Mouse (Mus musculus) heart, postnatal 0 days (tissue): Measurements from ENCODE around the gene Shf. TPM values are rescaled to one million over a fixed set of nuclear protein-coding genes. Genes with fewer than 3 reads are reported as not detected.
"Not testable (repeated sequence)": the region's sequence is repeated elsewhere in the genome, so short reads cannot be mapped to it uniquely, and the experiment has no call there.

Source experiments
- ATAC-seq: fragments of 200-750 bp; cut with Nextera tagmentation; 2 replicates; pipeline ENCODE4 v1.8.0; 2017; ENCODE audit warnings: low read depth, moderate number of reproducible peaks, moderate library complexity; ENCODE audit not compliant: insufficient read depth
- DNase-seq: peaks from one replicate; pipeline ENCODE4 v3.0.0-alpha.2; 2016; ENCODE audit warnings: low spot score
- H3K27ac ChIP-seq: fragments of 300-500 bp; sonication (generic); 2 replicates; pipeline ENCODE4 v1.5.1; 2014; ENCODE audit warnings: low read depth, mild to moderate bottlenecking
- H3K27me3 ChIP-seq: fragments of 300-500 bp; sonication (generic); 2 replicates; pipeline ENCODE4 v1.6.1; 2014; ENCODE audit warnings: low read length, mixed read lengths; ENCODE audit not compliant: control insufficient read depth, insufficient read depth
- H3K36me3 ChIP-seq: fragments of 300-500 bp; sonication (generic); replicated peaks from 2 replicates; pipeline ENCODE4 v1.6.1; 2014; ENCODE audit warnings: low read length, mixed read lengths; ENCODE audit not compliant: control insufficient read depth, insufficient read depth
- H3K4me1 ChIP-seq: fragments of 300-500 bp; sonication (generic); 2 replicates; pipeline ENCODE4 v1.6.1; 2014; ENCODE audit warnings: antibody characterized with exemption; ENCODE audit not compliant: control insufficient read depth, insufficient read depth
- H3K4me2 ChIP-seq: fragments of 300-500 bp; sonication (generic); 2 replicates; pipeline ENCODE4 v1.6.1; 2014; ENCODE audit warnings: low read depth, mild to moderate bottlenecking, low read length, moderate library complexity
- H3K4me3 ChIP-seq: fragments of 300-500 bp; sonication (generic); 2 replicates; pipeline ENCODE4 v1.5.1; 2014; ENCODE audit warnings: low read depth, low read length
- H3K9ac ChIP-seq: fragments of 300-500 bp; sonication (generic); replicated peaks from 2 replicates; pipeline ENCODE4 v1.6.1; 2014; ENCODE audit warnings: low read depth, low read length, mixed read lengths
- H3K9me3 ChIP-seq: fragments of 300-500 bp; sonication (generic); replicated peaks from 2 replicates; pipeline ENCODE4 v1.6.1; 2016; ENCODE audit warnings: low read length; ENCODE audit not compliant: control insufficient read depth
- CTCF ChIP-seq: IDR thresholded peaks from 2 replicates; pipeline ENCODE4 v1.5.1; 2016; ENCODE audit warnings: antibody characterized with exemption, control low read depth, low read depth
- EP300 ChIP-seq: IDR thresholded peaks from 2 replicates; pipeline ENCODE4 v1.6.1; 2016; ENCODE audit warnings: antibody characterized with exemption, low read depth
- WGBS: fragments of 180-500 bp; shearing (Covaris S2); extraction: QIAGEN DNeasy Blood & Tissue Kit; methylation state at CpG from one replicate; pipeline ENCODE4 v1.1.7; 2014; 5-methylcytosine and 5-hydroxymethylcytosine counted together
- polyA plus RNA-seq: library from polyadenylated mRNA; unstranded; fragments of >200 nt; fragmentation: Nextera tagmentation; extraction: Ambion mirVana; gene quantifications from 2 replicates; pipeline ENCODE4 v1.2.1, GENCODE M21; 2015
- total RNA-seq: library from RNA; depleted of rRNA; stranded (reverse); fragments of >200 nt; gene quantifications from 2 replicates; pipeline ENCODE4 v1.2.3, GENCODE M21; 2014; ENCODE audit warnings: low replicate concordance

The Shf gene
- total and polyA plus RNA-seq, 2 experiments from 2014 or later: 1.3 to 27.0 TPM

DNA sequence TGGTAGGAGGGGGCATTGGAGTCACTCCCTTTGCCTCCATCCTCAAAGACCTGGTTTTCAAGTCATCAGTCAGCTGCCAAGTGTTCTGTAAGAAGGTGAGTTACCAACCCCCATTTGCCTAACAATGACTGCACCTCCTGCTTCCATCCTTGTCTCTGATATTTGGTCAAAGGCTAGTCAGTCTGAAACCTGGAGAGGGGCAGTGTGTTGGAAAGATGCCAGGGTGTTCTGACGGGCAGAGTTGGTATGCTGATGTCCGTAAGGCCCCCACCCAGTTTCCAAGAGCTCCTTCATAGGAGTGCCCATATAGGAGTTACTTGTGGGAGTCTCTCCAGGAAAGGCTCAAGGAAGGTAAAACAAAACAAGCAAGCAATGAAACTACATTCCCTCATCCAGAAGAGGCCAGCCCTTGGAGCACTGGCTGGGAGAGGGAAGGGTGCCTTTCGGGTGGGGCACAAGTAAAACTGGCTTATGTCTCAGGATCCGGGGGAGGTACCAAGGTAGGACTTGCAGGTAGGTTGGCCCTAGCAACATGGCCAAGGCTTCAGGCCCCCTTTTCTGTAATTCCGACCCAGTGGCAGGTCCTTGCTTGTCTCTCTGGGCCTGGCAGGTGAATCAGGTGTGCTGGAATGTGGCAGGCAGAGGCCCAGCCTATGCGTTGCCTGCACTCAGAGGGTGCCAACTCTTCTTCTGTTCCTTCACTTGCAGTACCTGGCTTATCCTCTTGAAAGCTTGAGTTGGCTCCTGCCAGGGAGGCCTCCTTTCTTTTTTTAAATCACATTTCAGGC is 23.7 kb downstream of the Shf start:
- no peak for DNase-seq
- no peaks in the 10 kb centered on the region for H3K9me3 ChIP-seq
- no peaks in the 10 kb centered on the region for H3K36me3 ChIP-seq
- H3K27me3 ChIP-seq: peaks cover 4% of the 10 kb centered on the region; the same call in 1 of the 2 replicates
- peaks cover 5% of the 10 kb centered on the region for H3K4me1 ChIP-seq
- WGBS: 72% methylated on average over 6 of the region's 6 CpGs
- no peak overlapping the region for H3K9ac ChIP-seq
- TF ChIP-seq CTCF (no peak), EP300 (no peak)
- no peak for ATAC-seq
- no peak overlapping the region for H3K4me2 ChIP-seq
- H3K4me3 ChIP-seq: no peak overlapping the region
- no peak overlapping the region for H3K27ac ChIP-seq

DNA sequence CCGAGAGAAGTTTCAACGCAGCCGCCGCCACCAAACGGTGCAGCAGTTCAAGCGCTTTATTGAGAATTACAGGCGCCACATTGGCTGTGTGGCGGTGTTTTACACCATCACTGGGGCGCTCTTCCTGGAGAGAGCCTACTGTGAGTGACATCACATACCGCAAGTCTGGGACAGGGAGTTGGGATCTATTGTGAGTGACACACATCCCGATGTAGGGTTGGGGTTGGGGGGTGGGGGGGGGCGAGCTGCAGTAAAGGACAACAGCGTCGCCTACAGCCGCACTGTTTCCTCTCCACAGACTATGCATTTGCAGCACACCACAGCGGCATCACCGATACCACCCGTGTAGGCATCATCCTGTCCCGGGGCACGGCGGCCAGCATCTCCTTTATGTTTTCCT is 31.7 kb downstream of the Shf start:
- no peaks in the 10 kb centered on the region for H3K9me3 ChIP-seq
- no peak overlapping the region for H3K27ac ChIP-seq
- H3K4me2 ChIP-seq: no peak overlapping the region
- no peaks in the 10 kb centered on the region for H3K27me3 ChIP-seq
- no peaks in the 10 kb centered on the region for H3K36me3 ChIP-seq
- no peak overlapping the region for H3K4me3 ChIP-seq
- no peaks in the 10 kb centered on the region for H3K4me1 ChIP-seq
- no peak for DNase-seq
- no peak for ATAC-seq
- WGBS: 58% methylated on average over 21 of the region's 21 CpGs
- no peak for TF ChIP-seq CTCF
- no peak for TF ChIP-seq EP300
- H3K9ac ChIP-seq: no peak overlapping the region

DNA sequence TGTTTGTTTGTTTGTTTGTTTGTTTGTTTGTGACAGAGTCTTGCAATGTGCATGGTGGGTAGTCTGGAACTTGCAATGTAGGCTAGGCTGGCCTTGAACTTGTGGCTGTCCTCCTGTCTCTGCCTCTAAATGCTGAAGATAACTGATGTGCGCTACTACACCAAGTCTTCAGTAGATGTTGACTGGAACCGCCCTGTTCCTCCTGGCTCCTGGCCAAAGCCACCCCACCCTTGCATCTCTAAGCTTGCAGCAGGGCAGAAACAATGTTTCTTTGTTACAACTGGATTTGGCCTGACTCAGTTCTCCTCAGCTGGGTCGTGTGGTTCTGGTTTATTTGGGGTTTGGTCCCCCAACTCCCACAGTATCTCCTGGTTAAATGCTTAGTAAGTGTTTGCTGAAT is 34.8 kb downstream of the Shf start:
- H3K9me3 ChIP-seq: no peaks in the 10 kb centered on the region
- ATAC-seq: no peak
- DNase-seq: no peak
- no peak overlapping the region for H3K4me2 ChIP-seq
- H3K4me1 ChIP-seq: no peaks in the 10 kb centered on the region
- 49% methylated on average over 3 of the region's 3 CpGs for WGBS
- no peaks in the 10 kb centered on the region for H3K27me3 ChIP-seq
- H3K27ac ChIP-seq: no peak overlapping the region
- TF ChIP-seq CTCF (no peak), EP300 (no peak)
- H3K36me3 ChIP-seq: no peaks in the 10 kb centered on the region
- no peak overlapping the region for H3K4me3 ChIP-seq
- H3K9ac ChIP-seq: no peak overlapping the region

DNA sequence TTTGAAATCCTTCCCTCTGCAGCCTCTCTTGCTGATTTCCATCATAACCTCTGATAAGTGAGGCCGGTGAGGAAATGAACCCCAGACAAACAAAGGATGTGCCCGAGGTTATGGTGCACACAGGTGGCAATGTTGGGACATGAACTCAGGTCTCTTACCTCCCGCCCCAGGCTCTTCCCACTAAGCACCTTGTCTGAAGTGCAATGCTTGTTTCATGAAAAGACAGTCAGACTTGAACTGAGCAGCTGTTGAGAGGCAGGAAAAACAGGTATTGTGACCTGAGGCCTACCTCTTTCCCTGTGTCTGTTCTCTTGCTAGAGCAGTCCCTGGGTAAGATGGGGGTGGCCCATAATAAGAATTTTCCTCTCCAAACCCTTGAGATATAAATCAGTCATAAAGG is 36.7 kb downstream of the Shf start:
- ATAC-seq (no peak), DNase-seq (no peak)
- Histone ChIP-seq H3K27me3 (no peaks in the 10 kb centered on the region), H3K4me2 (no peak overlapping the region), H3K36me3 (no peaks in the 10 kb centered on the region), H3K27ac (no peak overlapping the region), H3K9ac (no peak overlapping the region), H3K4me1 (no peaks in the 10 kb centered on the region), H3K4me3 (no peak overlapping the region), H3K9me3 (no peaks in the 10 kb centered on the region)
- 91% methylated on average over 3 of the region's 3 CpGs for WGBS
- TF ChIP-seq EP300 (no peak), CTCF (no peak)

DNA sequence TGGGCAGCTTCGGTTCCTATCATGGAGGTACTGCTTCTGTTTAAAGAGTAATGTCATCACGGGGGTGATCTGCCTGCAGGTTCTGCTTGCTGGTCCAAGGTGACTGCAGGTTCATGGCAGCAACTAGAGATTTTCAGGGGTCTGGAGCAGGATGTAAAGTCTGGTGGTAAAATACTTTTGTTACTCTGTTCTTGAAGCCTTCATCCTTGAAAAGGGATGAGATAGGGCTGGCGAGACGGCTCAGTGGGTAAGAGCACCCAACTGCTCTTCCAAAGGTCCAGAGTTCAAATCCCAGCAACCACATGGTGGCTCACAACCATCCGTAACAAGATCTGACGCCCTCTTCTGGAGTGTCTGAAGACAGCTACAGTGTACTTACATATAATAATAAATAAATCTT is 38.6 kb downstream of the Shf start:
- not testable (repeated sequence) for H3K9ac ChIP-seq, DNase-seq, H3K4me3 ChIP-seq, H3K27me3 ChIP-seq, H3K9me3 ChIP-seq, ATAC-seq, H3K36me3 ChIP-seq, H3K4me1 ChIP-seq, H3K27ac ChIP-seq, H3K4me2 ChIP-seq
- 82% methylated on average over 4 of the region's 6 CpGs for WGBS

DNA sequence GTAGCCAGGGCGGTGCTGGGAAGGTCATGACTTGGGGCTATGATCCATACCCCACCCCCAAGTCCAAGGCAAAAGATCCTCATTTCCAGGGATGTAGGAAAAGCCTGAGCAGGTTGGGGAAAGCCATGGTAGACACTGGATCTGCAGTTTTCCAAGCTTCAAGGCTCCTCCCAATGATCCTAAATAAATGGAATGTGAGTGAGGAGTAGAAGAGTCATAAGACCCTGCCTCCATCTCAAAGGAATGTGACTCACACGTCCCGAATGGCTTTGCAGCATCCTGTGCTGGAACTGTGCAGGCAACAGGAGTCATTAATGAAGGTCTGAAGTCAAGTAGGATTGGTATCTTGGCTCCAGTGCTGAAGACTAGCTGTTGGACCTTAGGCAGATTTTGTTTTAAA is 41.0 kb downstream of the Shf start:
- no peaks in the 10 kb centered on the region for H3K4me1 ChIP-seq
- no peak overlapping the region for H3K27ac ChIP-seq
- no peak for DNase-seq
- H3K4me2 ChIP-seq: no peak overlapping the region
- H3K27me3 ChIP-seq: no peaks in the 10 kb centered on the region
- no peak for TF ChIP-seq EP300
- no peak for TF ChIP-seq CTCF
- H3K9ac ChIP-seq: no peak overlapping the region
- no peaks in the 10 kb centered on the region for H3K36me3 ChIP-seq
- WGBS: 27% methylated on average over 3 of the region's 3 CpGs
- no peak for ATAC-seq
- no peak overlapping the region for H3K4me3 ChIP-seq
- H3K9me3 ChIP-seq: no peaks in the 10 kb centered on the region
